Mouse (Mus musculus) G1E (cell line): ENCODE measurements around the gene Gm42421.

Experiments
- CTCF ChIP-seq: IDR thresholded peaks from 2 replicates; pipeline ENCODE4 v1.5.1; 2012; ENCODE audit warnings: low read depth, low read length, inconsistent platforms, mixed read lengths
- GATA1 ChIP-seq: IDR thresholded peaks from 2 replicates; pipeline ENCODE4 v1.6.1; 2012; ENCODE audit warnings: borderline replicate concordance, low read length, inconsistent platforms, mixed read lengths
- GATA2 ChIP-seq: IDR thresholded peaks from 2 replicates; pipeline ENCODE4 v1.6.1; 2012; ENCODE audit warnings: low read depth, low read length, inconsistent platforms, borderline replicate concordance
- POLR2AphosphoS5 ChIP-seq: IDR thresholded peaks from 2 replicates; pipeline ENCODE4 v1.6.1; 2012; ENCODE audit warnings: low read depth, low read length, inconsistent platforms; ENCODE audit not compliant: insufficient replicate concordance
- TAL1 ChIP-seq: conservative IDR thresholded peaks from 2 replicates; pipeline ENCODE4 v1.6.1; 2012; ENCODE audit warnings: low read depth, low read length, inconsistent platforms, mixed read lengths

DNA sequence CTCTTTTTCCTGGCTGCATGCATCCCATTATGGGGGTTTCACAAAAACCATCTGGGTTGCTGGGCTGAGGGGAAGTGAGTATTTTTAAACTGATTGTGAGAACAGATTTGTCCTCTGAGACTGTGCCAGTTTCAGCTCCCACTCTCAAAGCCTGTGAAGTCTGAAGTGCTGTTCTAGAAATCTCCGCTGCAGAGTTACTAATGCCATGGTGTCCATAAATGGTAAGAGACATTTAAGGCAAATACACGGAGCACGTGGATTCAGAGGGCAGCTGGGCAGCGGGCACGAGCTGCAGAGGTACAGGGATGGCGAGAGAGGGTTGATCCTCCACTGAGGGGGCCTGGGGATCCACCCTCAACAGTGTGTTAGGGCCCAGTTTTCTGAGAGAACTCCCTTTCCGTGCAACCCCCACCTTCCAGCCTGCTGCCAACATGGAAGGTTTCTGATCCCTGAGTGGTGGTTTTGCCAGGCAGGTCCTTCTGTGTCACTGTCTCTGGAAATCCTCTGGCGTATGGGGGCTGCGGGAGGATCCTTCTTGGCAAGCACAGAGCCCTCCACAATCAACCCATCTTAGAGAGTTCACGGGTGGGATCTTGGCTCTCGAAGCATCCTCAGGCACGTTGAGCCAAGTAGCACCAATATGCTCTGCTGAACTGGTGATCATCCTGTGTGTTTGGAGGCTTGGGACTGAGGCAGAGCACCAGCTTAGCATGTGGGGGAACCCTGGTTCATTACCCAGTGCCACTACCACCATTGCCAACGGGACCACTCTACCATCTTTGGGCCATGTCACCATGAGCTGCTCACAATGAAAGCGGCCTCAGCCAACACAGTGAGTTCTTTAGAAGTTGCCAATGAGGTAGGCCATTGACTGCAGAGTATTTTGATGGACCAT, 15.5 kb downstream of the Gm42421 start:
- TF ChIP-seq GATA1 = no peak
- no peak for TF ChIP-seq GATA2
- TF ChIP-seq CTCF = no peak
- no peak for TF ChIP-seq TAL1
- no peak for TF ChIP-seq POLR2AphosphoS5
